Mouse (Mus musculus): ENCODE data around the gene Tec.

Tec gene

DNA sequence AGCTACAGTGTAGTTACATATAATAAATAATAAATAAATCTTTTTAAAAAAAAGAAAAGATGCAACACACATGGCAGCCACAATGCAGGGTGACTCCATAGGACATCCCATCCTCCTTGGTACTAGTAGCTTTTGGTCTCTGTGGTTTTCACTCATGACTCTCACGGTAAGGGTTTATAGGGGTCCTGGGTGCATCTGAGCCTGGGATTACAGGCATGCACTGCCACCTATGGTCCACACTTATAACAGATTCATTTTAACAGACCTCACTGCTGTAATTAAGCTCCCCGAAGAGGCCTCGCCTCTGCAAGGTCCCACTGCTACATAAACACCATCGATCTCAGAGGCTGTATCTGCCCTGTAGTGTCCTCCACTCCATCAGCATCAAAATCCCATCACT lies 82.8 kb downstream of the Tec start:
- in situ Hi-C loops (cut with MboI, MseI): loop anchor here (5.0 kb wide), 1 partner anchor 107 kb away; no protein-coding TSS in a partner anchor

DNA sequence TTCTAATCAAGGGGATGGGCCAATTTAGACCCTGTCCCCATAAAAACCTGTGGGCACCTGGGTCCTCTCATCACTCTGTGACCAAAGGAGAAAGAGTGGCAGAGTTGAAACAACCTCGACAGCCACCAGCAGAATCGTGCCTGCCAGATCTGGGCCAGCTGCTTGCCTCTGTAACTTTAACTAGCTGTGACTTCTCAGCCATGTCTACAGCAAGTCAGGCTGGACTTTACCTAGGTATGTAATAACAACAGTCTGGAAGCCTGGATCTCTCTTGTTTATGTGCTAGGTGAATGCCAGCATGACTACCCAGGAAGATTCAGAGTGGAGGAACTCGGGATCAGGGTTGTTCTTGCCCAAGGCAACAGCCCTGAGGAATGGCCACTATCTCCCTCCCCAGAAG lies 83.6 kb downstream of the Tec start:
- in situ Hi-C loops (cut with MboI, MseI): loop anchor here (5.0 kb wide), 1 partner anchor 108 kb away; no protein-coding TSS in a partner anchor

DNA sequence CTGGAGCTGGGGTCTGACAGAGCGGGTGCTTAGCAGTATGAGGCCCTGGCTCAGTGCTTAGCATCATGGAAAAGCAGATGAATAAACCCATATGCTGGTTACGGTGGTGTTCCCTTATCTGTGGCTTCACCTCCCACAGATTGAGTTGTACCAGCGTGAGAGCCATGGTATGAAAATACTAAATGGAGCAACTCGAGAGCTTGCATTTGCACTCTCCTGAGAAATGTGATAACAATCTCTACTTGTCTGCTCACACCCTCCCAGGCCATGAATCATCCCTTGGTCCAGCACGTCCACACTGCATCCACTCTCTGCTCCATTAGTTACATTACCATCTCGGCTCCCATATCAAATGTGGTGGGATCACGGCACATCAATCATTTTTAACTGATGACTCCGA lies 84.3 kb downstream of the Tec start:
- in situ Hi-C loops (cut with MboI, MseI): no loop called here

DNA sequence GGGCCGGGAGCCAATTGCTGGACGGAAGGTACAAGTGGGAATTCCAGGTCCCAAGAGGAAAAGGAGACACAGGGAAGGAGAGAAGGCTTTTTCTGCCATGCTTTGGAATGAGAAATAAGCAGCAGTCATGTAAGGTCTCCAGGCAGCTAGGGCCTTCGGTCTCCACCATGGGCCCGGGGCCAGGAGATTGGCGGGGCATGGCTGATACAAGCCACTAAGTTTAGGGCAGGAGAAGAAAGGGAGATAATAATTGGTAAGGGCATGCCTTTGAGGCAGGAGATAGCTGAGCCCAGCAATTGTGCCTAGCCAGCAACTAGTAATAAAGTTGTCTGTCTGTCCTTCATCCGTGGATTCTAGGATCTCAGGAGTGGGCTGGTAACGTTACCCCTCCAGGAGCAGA lies 85.2 kb downstream of the Tec start:
- in situ Hi-C loops (cut with MboI, MseI): no loop called here

DNA sequence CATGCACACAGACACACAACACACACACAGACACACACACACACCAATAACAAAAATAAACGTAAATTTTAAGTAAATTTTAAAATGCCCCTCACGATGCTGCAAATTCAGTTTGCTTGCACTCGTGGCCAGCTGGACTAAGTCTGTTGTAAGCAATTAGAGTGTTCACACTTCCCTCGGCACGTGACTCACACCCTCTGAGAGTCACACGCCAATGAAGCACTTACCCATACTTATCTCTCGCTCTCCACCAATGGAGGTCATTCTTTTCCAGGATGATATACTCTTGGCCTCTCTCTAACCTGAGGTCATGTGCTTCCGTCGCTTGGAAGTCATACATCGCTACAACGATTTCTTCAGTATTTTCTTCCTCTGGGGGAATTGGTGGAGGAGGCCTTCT lies 86.5 kb downstream of the Tec start:
- in situ Hi-C loops (cut with MboI, MseI): no loop called here

DNA sequence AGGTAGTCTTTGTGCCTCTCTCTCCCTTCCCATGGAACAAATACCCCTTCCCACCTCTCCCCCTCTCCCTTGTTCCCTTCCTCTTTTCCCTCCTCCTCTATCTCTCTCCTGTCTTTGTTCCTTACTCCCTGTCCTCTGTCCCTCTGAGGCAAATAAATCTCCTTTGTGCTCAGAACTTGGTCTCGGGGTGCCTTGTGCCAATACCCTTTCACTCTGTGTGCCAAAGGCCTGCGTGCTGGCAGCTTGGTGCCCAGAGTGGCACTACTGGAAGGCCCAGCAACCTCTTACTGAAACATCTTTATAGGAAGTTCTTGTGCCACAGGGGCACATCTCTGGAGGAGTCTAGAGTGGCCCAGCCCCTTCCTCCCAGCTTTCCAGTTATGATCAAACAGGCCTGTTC lies 91.7 kb downstream of the Tec start:
- in situ Hi-C loops (cut with MboI, MseI): no loop called here

DNA sequence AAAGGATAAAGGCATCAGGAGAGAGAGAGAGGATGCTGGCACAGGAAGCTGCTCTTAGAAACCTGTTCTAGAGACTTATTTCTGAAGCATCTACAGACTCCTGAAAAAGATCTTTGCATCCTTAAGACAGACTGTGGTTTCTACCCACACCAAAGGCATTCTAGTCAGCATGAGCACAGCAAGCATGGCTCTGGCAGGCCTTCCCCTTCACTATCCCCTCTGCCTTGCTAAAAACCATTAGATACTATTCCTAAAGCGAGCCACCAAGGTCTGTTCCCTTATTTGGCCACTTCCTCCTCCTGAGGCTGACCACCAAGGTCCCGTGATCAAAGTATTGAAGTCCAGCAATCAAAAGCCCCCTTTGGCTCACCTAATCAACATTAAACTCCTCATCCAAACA lies 92.2 kb downstream of the Tec start:
- in situ Hi-C loops (cut with MboI, MseI): no loop called here

DNA sequence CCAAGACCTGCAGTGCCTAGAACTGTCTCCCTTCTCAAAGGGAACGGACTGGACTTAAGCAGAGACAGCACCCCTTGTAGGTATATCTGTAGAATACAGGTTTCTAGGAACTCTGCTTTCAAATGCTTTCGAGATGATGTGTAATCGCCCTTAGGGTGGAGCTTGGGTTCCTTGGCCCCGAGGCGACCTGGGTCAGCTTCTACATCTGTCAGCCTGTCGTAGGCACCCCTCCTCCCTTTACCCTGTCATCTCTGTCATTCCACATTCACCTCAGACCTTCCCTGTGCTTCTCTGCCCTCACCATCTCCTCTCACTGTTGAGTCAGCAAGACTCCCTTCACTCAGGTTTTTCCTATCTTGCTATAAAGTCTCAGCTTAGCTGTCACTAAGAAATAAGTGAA lies 98.4 kb downstream of the Tec start:
- in situ Hi-C loops (cut with MboI, MseI): no loop called here

DNA sequence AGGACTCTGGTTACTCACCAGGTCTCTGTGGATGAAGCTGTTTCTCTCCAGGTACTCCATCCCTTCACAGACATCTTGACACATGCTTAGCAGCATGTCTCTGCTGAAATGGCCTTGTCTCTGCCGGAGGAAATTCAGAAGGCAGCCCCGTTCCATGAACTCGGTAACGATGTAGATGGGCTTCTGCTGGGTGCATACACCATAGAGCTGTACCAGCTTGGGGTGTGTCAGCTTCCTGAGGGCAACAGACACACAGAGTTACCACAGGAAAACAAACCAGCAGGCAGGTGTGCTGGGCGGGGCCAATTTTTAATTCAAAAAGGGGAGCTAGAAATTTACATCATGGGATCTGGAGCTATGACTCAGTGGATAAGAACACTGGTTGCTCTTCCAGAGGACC lies 104.7 kb downstream of the Tec start:
- in situ Hi-C loops (cut with MboI, MseI): no loop called here

DNA sequence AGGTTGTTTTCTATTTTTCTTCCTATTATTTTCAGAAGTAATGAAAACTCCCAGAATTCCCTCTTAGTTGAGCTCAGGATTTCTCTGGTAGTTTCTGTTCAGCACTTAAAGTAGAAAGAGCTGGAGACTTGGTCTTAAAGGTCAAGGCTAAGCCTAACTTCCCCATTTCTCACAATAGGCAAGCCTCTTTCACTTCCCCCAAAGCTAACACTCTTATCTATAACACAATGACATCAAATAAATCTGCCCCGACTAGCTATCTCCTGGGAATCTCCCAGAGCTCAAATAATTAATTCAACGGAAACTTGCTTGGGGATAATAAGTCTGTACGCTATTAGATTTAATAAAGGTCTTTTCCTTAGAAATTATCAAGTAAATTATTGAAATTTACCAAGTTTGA lies 105.3 kb downstream of the Tec start:
- in situ Hi-C loops (cut with MboI, MseI): no loop called here

DNA sequence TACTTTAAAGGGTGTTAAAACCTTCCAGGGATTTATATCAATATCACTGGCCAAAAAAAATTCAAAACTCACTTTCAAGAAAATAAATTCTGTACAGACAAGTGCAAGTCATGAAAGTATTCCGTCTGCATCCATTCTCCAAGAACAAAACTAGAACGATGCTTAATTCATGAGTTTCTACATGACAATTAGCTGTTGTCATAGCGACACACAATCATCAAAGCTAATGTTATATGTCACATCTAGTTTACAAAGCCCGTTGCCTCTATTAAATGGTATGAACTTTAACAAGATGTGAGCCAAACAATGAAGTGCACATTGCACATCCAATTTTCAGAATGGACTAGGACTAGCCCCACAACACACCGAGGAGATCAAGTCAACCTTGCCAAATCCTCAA lies 106.5 kb downstream of the Tec start:
- in situ Hi-C loops (cut with MboI, MseI): no loop called here

DNA sequence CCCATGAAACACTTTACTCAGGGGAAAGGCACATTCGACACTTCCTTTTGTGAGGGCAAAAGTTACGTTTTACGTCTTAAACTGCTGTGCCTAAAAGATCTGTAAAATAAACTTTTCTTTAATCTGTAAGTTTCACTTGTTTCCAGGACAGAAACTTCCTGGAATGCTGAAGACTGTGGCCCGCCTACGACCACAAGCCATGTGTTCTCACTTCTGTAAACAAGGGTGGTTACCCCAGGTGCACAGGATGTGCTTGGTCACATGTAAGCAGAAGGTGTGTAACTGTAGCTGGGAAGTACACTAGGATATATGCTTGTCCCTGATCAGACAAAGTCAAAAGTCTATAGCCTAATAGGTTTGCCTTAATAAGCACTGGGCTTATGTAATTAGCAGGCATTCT lies 107.0 kb downstream of the Tec start:
- in situ Hi-C loops (cut with MboI, MseI): no loop called here

DNA sequence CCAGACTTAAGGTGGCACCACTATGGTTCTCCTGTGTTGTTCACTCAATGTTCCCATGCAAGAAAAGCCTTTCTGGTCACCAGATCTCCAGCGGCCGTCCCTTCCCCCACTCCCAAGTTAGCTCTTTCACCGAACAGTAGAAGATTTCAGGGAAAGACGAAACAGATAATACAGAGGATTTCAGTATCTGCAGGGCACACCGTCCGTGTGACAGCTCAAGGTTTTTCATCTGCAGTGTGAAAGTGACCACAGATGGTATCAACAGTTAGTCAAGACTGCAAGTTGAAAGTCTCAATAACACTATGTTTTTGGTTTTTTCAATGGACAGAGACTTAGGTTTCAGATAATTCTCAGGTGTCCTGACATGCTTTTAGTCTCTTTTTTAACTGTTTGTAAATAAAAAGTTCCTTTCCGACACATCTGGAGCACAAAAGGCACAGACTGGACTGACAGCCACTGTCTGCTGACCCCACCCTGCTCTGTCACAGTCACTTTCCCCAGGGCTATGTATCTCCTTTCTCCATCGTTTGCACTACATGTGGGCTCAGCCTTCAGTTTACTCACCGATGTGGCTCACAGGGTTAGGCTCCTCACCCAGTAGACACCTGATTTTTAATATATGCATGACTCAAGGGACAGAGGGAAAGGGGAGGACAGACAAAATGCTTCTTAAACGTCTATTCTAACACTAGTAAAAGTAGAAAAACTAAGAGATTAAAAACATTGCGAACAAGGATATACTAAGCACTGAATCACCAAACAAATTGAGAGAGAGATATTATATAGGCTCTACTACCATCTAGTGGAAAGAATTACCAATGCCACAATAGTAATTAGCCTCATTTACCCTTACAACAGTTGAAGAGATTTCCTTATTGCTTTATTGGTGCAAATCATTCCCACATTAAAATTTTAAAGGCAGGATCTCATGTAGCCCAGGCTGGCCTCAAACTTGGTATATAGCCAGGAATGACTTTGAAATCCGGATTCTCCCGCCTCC lies 109.1 kb downstream of the Tec start:
- in situ Hi-C loops (cut with MboI, MseI): loop anchor here (5.0 kb wide), 2 partner anchors 37 to 102 kb away; no protein-coding TSS in a partner anchor

DNA sequence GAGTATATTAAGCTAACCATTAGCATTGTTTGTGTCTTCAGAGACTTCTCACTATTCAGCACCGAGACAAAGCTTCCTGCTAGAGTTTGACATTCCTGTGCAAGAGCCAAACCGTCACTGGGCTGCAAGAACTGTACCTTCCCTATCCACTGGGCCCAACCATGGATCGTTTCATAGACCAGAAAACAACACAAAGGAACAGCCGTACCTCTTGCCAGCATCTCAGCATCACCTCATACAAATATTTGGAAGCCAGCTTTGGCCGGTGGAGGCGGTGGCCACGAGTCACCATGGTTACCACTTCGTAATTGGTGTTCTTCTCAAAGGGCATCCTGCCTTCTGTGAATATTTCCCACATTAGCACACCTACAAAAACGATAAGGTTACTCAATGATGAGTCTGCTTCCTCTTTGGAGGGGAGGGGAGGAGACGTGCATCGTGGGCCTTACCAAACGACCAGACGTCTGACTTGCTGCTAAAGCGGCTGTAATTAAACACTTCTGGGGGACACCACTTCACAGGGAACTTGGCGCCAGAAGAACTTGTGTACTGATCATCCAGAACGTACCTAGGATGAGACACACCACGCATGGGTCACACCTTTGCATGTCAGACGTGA lies 111.0 kb downstream of the Tec start:
- in situ Hi-C loops (cut with MboI, MseI): loop anchor here (5.0 kb wide), 2 partner anchors 35 to 100 kb away; no protein-coding TSS in a partner anchor

DNA sequence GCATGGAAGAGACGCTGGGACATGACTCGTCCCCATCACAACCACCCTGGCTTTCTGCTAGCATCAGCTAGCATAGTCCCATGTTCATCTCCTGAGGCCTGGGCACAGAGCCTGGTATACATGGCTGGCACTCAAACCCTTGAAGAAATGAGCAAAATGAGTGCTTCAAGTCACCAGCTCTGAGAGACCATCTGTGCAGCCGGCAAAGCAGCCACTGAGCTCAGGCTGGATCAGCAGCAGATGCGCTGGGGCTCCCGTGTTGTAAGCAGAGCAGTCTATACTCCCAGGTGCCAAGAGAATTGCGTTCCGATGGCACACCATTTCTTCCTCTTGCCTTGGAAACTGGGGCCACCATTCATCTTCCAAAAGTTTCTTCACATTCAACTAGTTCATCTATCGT lies 112.3 kb downstream of the Tec start:
- in situ Hi-C loops (cut with MboI, MseI): loop anchor here (5.0 kb wide), 2 partner anchors 34 to 99 kb away; no protein-coding TSS in a partner anchor

DNA sequence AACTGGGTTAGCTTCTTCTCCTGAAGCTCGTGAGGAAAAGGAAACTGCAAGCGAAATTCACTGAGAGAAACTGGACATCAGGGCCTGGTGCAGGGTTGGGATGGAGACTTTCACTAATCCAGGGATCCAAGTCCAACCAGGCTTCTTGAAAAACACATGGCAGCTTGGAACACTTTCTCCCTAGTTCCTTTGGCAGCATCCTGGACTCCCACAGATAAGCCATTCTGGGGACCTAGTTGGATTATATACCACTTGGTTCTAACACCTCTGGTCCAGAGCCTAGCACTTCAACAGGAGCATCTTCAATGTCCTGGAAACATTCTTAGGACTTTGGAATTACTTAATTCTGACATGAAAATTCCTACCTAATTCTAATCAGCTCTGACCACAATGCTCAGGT lies 113.2 kb downstream of the Tec start:
- in situ Hi-C loops (cut with MboI, MseI): loop anchor here (5.0 kb wide), 2 partner anchors 33 to 98 kb away; no protein-coding TSS in a partner anchor

DNA sequence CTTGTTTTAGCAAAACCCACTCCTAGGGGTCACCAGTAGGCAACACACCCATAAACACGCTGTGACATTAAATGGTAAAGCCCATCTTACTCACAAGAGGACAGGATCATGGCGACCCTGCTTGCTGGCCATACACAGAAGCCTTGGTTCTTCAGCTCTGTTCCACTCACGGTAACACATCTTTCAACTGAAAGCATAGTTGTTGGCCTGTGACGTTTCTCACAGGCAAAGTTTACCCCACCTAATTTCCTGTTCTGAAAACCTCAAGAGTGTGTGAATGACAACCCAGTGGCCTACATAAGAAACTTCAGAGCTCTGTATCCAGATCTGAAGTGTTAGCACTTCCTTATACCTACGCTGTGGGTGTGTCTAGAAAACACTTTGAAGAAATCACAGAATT lies 115.7 kb downstream of the Tec start, which contains the start of gene Txk:
TSS of gene Txk (minus strand) at position 193 of the 400 bp plus-strand sequence.
- in situ Hi-C loops (cut with MboI, MseI): no loop called here

DNA sequence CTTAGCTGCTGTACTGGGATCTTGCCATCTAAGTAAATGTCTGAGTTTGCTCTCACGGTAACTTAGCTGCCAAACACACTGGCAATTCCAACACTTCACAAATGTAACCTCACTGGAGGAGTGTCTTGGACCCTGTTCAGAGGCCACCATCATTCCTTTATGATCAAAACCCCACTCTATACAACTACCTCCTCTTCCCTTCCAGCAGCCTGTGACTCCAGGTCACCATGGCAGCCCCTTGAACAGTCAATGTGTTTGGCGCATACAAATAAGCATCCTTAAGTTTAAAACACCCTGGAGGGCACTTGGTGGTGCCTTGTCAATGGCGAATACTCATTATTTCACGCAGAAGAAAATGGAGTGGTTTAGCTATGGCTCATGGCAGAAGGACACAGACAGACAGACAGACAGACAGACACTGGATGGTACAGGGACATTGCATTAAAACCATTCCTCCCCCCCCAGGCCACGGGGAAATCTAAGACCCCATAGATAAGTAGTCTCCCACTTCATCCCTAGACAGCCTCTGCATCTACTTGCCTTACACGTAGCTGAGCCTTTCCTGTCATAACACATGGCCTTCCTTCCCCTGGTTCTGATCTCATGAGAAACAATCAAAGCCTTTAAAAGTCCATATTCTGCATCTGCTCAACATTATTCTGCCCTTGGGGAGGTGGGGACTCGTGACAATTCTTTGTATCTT lies 117.1 kb downstream of the Tec start:
- in situ Hi-C loops (cut with MboI, MseI): no loop called here

DNA sequence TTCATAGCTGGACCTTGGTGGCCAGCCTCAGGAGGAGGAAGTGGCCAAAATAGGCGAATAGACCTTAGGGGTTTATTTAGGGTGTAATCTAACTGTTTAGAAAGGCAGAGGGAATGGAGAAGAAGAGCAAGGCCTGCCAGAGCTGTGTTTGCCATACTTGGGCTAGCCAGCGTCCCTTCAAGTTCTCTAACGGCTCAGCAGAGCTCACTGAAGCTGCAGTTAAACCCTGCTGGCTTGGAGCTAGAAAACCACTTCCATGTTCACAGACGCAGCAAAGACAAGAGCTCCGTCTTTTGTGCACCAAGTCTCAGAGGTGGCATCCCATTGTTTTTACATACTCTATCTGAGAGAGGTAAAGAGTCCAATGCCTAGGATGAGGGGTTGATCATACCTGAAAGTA lies 118.1 kb downstream of the Tec start:
- in situ Hi-C loops (cut with MboI, MseI): no loop called here

DNA sequence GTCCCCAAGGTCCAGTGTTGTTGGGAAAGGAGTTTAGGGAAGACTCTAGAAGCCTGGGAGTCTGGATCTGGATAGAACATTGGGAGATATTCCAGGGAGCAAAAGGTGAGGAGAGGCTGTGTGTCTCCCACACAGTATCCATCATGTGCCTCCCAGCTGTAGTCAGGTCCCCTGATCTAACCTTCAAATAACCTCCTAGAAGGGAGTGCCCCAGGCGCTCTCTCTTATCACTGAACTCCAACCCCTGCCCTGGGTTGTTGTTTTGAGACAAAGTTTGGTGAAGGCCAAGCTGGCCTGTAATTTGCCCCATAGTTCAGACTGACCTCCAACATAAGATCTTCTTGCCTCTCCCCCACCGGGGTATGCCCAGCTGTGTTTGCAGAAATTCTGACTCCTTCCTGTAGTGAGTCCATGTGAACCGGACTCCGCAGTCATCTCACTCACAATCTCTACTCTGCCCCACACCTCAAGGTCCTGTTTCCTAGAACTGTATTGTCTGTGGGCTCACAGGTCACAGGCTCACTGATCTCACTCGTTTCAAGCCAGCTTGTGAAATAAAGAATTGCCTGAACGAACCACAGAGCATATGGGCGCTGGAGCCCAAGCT lies 119.5 kb downstream of the Tec start:
- in situ Hi-C loops (cut with MboI, MseI): no loop called here

DNA sequence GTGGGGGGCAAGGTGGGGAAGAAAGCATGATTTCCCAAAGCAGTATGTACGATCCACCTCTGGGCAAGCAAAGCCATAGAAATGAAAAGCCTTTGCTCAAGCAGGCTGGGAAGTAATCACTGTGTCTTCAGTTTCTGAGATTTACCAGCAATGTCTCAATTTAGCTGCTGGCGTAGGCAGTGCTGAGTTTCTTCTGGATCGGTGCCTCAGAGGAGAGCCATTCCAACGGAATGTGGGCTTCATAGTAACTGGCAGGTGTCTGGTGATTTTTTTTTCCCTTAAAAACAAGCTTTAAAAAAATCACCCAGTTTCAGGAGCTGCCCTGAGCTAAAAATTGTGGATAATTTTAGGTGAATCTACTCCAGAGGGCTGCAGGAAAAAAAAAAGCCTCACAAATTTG lies 120.9 kb downstream of the Tec start:
- in situ Hi-C loops (cut with MboI, MseI): no loop called here

DNA sequence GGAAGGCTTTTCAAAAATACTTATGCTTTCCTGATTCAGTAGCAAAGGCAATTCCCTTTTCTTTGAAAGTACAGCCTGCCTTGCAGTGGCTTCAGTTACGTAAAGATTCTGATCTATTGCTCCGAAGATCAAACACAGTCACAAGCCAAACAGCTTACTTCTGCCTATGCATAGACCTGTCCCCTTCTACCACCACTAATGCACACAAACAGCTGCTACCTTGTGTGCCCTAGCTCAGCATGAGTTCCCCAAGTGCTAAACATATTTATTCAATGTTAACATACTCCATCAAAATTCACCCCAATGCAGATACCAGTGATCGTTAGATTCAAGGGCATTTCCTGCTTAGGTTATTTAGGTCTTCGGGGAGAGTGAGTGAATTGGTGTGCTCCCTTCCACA lies 121.8 kb downstream of the Tec start:
- in situ Hi-C loops (cut with MboI, MseI): no loop called here
